Mouse (Mus musculus) brain, embryonic 14.5 days (tissue): ENCODE data around the gene Dus1l. TPM values are rescaled to one million over a fixed set of nuclear protein-coding genes. Genes with fewer than 3 reads are reported as not detected.

Experiments used
- DNase-seq: peaks from one replicate; pipeline ENCODE4 v3.0.0-alpha.2; 2011; ENCODE audit warnings: low read depth
- CTCF ChIP-seq: fragments of 200-500 bp; IDR thresholded peaks from 2 replicates; pipeline ENCODE4 v1.5.1; 2012; ENCODE audit warnings: inconsistent platforms, mild to moderate bottlenecking, moderate library complexity, borderline replicate concordance; ENCODE audit not compliant: insufficient read depth, insufficient read length; ENCODE audit errors: extremely low read depth
- POLR2A ChIP-seq: fragments of 200-500 bp; IDR thresholded peaks from 2 replicates; pipeline ENCODE4 v1.6.1; 2012; ENCODE audit warnings: mild to moderate bottlenecking, inconsistent platforms, borderline replicate concordance; ENCODE audit not compliant: poor library complexity, insufficient read depth, insufficient read length, severe bottlenecking; ENCODE audit errors: extremely low read depth
- polyA plus RNA-seq: library from polyadenylated mRNA; depleted of rRNA; stranded (reverse); fragments of >200 nt; gene quantifications from 2 replicates; pipeline ENCODE4 v1.2.3, GENCODE M21; 2012

Dus1l gene
- polyA plus RNA-seq, 1 experiment = 38.9 TPM

GRCm38 (mm10) chr11:120812068-120812467 is 15.9 kb upstream of the Dus1l start:
- no peak for DNase-seq

DNA sequence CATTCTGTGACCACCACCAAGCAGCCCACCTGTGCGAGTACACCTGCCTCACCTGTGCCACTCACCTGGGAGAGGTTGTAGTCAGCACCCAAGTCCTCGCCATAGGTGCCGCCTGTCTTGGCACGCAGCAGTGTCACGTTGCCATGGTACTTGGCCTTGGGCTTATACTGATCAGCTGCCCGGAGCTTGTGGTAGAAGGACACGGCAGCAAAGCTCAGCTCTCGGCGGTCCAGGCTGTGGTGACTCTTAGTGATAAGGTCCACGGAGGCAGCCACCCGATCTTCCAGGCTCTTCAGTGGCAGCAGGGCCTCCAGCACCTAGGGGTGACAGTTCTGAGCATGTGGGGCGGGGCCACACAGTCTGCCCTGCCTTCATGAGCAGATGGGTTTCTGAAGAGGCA is 11.8 kb upstream of the Dus1l start:
- TF ChIP-seq POLR2A = no peak
- TF ChIP-seq CTCF = no peak
- DNase-seq = no peak

More at GRCm38 (mm10) chr11:120812068-120812467, 15.9 kb upstream of the Dus1l start:
- no peak for TF ChIP-seq CTCF
- no peak for TF ChIP-seq POLR2A

GRCm38 (mm10) chr11:120805375-120806298 is 9.4 kb upstream of the Dus1l start:
- DNase-seq = no peak
- TF ChIP-seq POLR2A (no peak), CTCF (no peak)

GRCm38 (mm10) chr11:120804769-120805168 is 8.6 kb upstream of the Dus1l start:
- no peak for DNase-seq
- no peak for TF ChIP-seq CTCF
- no peak for TF ChIP-seq POLR2A

DNA sequence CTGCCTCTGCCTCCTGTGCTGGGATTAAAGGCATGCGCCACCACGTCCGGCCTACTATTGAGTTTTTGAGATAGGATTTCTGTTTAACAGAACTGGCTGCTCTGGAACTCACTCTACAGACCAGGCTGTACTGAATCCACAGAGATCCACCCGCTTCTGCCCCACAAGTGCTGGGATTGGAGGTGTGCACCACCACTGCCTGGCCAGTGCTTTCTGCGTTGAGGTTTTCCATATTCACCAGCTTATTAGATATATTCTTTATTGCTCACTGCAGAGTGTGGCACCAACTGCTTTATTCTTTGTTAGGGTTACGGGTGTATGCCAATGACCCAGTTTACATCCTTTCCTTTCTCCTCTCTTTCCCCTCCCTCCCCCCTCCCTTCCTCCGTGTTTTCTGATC is 8.1 kb upstream of the Dus1l start:
- TF ChIP-seq POLR2A (no peak), CTCF (no peak)
- DNase-seq = no peak

DNA sequence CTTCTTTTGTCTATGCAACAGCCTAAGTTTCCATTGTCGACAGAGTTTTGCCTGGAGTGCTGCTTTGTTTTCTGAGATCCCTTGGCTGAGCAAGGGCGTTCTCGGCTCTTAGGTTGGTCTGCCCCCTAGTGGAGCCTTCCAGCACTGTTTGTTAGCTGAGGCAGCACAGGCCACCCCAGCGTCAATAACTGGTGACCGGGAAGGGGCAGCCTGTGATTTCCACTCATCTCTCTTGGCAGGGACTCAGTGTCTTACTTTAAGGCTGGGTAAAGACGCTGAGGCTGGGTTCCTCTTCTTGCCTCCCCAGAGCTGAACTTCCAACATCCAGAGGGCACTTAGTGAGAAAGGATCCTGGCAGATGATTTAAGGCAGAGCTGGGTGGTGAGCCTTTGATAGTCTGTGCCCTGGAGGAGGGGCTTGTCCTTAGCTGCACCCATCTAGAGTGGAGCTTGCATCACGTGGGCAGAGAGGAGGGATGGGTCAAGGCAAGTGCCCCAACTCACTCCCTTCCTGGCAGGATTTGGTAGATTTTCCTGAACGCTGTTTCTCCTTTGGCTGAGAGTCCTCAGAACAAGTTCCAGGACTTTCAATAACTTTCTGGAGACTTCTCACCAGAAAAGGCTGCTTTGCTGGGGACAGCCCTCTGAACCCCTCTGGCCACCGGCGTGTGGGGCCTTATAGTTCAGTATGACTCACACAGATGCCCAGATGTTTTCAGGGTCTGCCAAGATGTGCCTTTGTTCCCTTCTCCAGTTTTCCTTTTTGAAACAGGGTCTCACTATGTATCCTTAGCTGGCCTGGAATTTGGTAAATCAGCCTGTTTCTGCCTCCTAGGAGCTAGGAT is 4.1 kb upstream of the Dus1l start:
- TF ChIP-seq CTCF = peak; percentile 92
- no peak for TF ChIP-seq POLR2A
- DNase-seq = peak; percentile 91

GRCm38 (mm10) chr11:120799316-120799890 is 3.2 kb upstream of the Dus1l start:
- DNase-seq = no peak
- TF ChIP-seq CTCF = no peak
- TF ChIP-seq POLR2A = no peak

DNA sequence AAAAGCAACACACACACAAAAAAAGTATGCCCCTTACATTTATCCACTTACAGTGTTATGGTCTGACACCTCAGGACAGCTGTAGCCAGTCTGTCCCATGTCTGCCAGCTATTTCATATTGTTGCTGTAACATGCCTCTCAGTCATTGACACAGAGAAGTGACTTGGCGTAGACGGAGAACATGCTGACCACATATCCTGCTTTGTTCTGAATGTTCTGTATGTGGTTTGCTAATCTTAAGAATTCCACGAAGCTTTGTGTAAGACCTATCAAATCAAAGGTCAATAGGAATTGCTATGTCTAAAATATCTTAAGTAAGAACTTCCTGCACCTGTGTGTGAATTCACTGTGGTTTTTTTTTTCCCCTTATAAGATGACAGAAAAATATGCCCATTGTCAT is 2.0 kb upstream of the Dus1l start:
- TF ChIP-seq CTCF (no peak), POLR2A (no peak)
- DNase-seq = no peak

GRCm38 (mm10) chr11:120796614-120796946 is 377 bp upstream of the Dus1l start:
- TF ChIP-seq POLR2A (no peak), CTCF (no peak)
- DNase-seq = no peak

- TF ChIP-seq POLR2A = no peak
- no peak for TF ChIP-seq CTCF
- no peak for DNase-seq
Observed at GRCm38 (mm10) chr11:120792652-120793051, 3.6 kb downstream of the Dus1l start.

DNA sequence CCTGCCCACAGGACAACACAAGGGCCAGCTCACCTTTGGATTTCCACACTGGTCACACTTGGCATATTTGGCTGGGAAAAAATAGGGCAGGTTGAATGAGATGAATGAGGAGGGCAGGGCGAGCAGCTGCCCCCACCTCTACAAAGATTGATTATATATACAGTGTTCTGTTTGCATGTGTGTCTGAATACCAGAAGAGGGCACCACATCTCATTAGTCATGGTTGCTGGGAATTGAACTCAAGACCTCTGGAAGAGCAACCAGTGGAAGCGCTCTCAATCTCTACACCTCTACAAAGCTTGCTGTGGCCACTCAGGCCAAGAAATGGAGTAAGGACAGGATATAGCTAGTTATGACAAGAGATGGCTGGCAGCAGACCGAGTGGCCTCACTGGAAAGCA is 6.4 kb downstream of the Dus1l start:
- DNase-seq = no peak
- no peak for TF ChIP-seq POLR2A
- no peak for TF ChIP-seq CTCF
